Mouse (Mus musculus): Measurements from ENCODE around the gene Hic1. TPM values are rescaled to one million over a fixed set of nuclear protein-coding genes. Genes with fewer than 3 reads are reported as not detected.

Gene Hic1
- polyA plus RNA-seq, 1 experiment from 2014 or later = 30.3 TPM

MicroRNAs encoded within 50 kb of the gene (microRNA counts, 519-probe panel; counts per million panel counts)
- 3,305 counts per million, percentile 17 among the panel's probes with 10 or more counts for microRNA mmu-miR-132
- microRNA mmu-miR-212 = not detected

Small RNAs within 50 kb of the gene (microRNA-seq; reads per million reads assigned to microRNA genes)
- gene Mir132 (81.4 reads per million, percentile 49 among the genes with 10 or more reads in this experiment), gene Mir212 (7.9 reads per million, percentile 22 among the genes with 10 or more reads in this experiment)

Other genes with a start within 250 kb of the Hic1 start
- 22.4 and 22.7 TPM in 2 replicates for gene Smg6, start 243.7 kb downstream of the Hic1 start, polyA plus RNA-seq (2016; fragmentation: Nextera tagmentation; extraction: Ambion mirVana)
- gene Srr, start 243.6 kb downstream of the Hic1 start, polyA plus RNA-seq (2016; fragmentation: Nextera tagmentation; extraction: Ambion mirVana) = 23.7 and 24.5 TPM in 2 replicates
- gene Ovca2, start 9.3 kb upstream of the Hic1 start, polyA plus RNA-seq (2016; fragmentation: Nextera tagmentation; extraction: Ambion mirVana) = 29.6 and 31.0 TPM in 2 replicates
- 24.0 and 25.5 TPM in 2 replicates for gene Dph1, start 21.7 kb upstream of the Hic1 start, polyA plus RNA-seq (2016; fragmentation: Nextera tagmentation; extraction: Ambion mirVana)
- 1.5 and 2.1 TPM in 2 replicates for gene Rtn4rl1, start 24.3 kb upstream of the Hic1 start, polyA plus RNA-seq (2016; fragmentation: Nextera tagmentation; extraction: Ambion mirVana)
- gene Rpa1, start 178.8 kb upstream of the Hic1 start, polyA plus RNA-seq (2016; fragmentation: Nextera tagmentation; extraction: Ambion mirVana) = 153 and 163 TPM in 2 replicates
- gene Smyd4, start 178.9 kb upstream of the Hic1 start, polyA plus RNA-seq (2016; fragmentation: Nextera tagmentation; extraction: Ambion mirVana) = 20.4 and 22.7 TPM in 2 replicates

All from limb, embryonic 12.5 days (tissue).